Mouse (Mus musculus): ENCODE measurements around the gene Gm4969. TPM values are rescaled to one million over a fixed set of nuclear protein-coding genes. Genes with fewer than 3 reads are reported as not detected.

The Gm4969 gene
- polyA plus RNA-seq (2012; rRNA removed; ENCODE audit: low replicate concordance), result not detected in 2 replicates

GRCm38 (mm10) chr7:19118028-19118771, at the start of gene Gm4969:
Gene Gm4969 (minus strand): TSS chr7:19118368.

GRCm38 (mm10) chr7:19165656-19166423, 47.7 kb upstream of the Gm4969 start, which contains the start of gene Gipr:
Gene Gipr (minus strand): TSS chr7:19166127.

GRCm38 (mm10) chr7:19149626-19150025, 31.5 kb upstream of the Gm4969 start, which contains the start of gene Snrpd2:
Gene Snrpd2 (plus strand): TSS chr7:19149722.

GRCm38 (mm10) chr7:19148875-19149541, 30.8 kb upstream of the Gm4969 start, which contains the start of gene Qpctl:
Gene Qpctl (minus strand): TSS chr7:19149291.

GRCm38 (mm10) chr7:19119631-19120429, 1.7 kb upstream of the Gm4969 start, which contains the start of gene Fbxo46:
Gene Fbxo46 (plus strand): TSS chr7:19119859.

GRCm38 (mm10) chr7:19094471-19094825, 23.7 kb downstream of the Gm4969 start, which contains the start of gene Six5:
Gene Six5 (plus strand): TSS chr7:19094594.

GRCm38 (mm10) chr7:19083701-19084100, 34.5 kb downstream of the Gm4969 start, which contains the start of gene Dmpk:
Gene Dmpk (plus strand): TSS chr7:19083849.

GRCm38 (mm10) chr7:19075723-19076585, 42.2 kb downstream of the Gm4969 start, which contains the start of gene Dmwd:
Gene Dmwd (plus strand): TSS chr7:19076227.

GRCm38 (mm10) chr7:19054047-19054776, 64.0 kb downstream of the Gm4969 start, which contains the start of gene Rsph6a:
Gene Rsph6a (plus strand): TSS chr7:19054690.

Other genes starting within 250 kb of the Gm4969 start
- 35.8 and 92.8 TPM in 2 replicates for gene Pglyrp1, start 247.0 kb downstream of the Gm4969 start, polyA plus RNA-seq (2012; rRNA removed; ENCODE audit: low replicate concordance)
- gene Ccdc61, start 208.0 kb downstream of the Gm4969 start, polyA plus RNA-seq (2012; rRNA removed; ENCODE audit: low replicate concordance), result 16.6 and 33.5 TPM in 2 replicates
- gene Nova2, start 192.5 kb downstream of the Gm4969 start, polyA plus RNA-seq (2012; rRNA removed; ENCODE audit: low replicate concordance), result 1.0 and 1.6 TPM in 2 replicates
- 0.11 TPM in 1 of 2 replicates, not detected in the other for gene Nanos2, start 131.0 kb downstream of the Gm4969 start, polyA plus RNA-seq (2012; rRNA removed; ENCODE audit: low replicate concordance)
- 8.8 and 14.6 TPM in 2 replicates for gene Mypop, start 127.1 kb downstream of the Gm4969 start, polyA plus RNA-seq (2012; rRNA removed; ENCODE audit: low replicate concordance)
- 23.1 and 50.9 TPM in 2 replicates for gene Irf2bp1, start 114.3 kb downstream of the Gm4969 start, polyA plus RNA-seq (2012; rRNA removed; ENCODE audit: low replicate concordance)
- 0.13 and 0.27 TPM in 2 replicates for gene Foxa3, start 94.8 kb downstream of the Gm4969 start, polyA plus RNA-seq (2012; rRNA removed; ENCODE audit: low replicate concordance)
- 71.7 and 98.5 TPM in 2 replicates for gene Sympk, start 94.0 kb downstream of the Gm4969 start, polyA plus RNA-seq (2012; rRNA removed; ENCODE audit: low replicate concordance)
- not detected in 2 replicates for gene Rsph6a, start 63.7 kb downstream of the Gm4969 start, polyA plus RNA-seq (2012; rRNA removed; ENCODE audit: low replicate concordance)
- 64.7 and 84.3 TPM in 2 replicates for gene Dmwd, start 42.1 kb downstream of the Gm4969 start, polyA plus RNA-seq (2012; rRNA removed; ENCODE audit: low replicate concordance)
- 287 and 339 TPM in 2 replicates for gene Dmpk, start 34.5 kb downstream of the Gm4969 start, polyA plus RNA-seq (2012; rRNA removed; ENCODE audit: low replicate concordance)
- gene Six5, start 23.8 kb downstream of the Gm4969 start, polyA plus RNA-seq (2012; rRNA removed; ENCODE audit: low replicate concordance), result 42.9 and 52.4 TPM in 2 replicates
- 9.6 and 18.2 TPM in 2 replicates for gene Fbxo46, start 1.5 kb upstream of the Gm4969 start, polyA plus RNA-seq (2012; rRNA removed; ENCODE audit: low replicate concordance)
- 17.8 and 20.1 TPM in 2 replicates for gene Qpctl, start 30.9 kb upstream of the Gm4969 start, polyA plus RNA-seq (2012; rRNA removed; ENCODE audit: low replicate concordance)
- gene Snrpd2, start 31.4 kb upstream of the Gm4969 start, polyA plus RNA-seq (2012; rRNA removed; ENCODE audit: low replicate concordance), result 11.0 and 13.8 TPM in 2 replicates
- 3.8 and 4.0 TPM in 2 replicates for gene Gipr, start 47.8 kb upstream of the Gm4969 start, polyA plus RNA-seq (2012; rRNA removed; ENCODE audit: low replicate concordance)
- 40.4 and 52.1 TPM in 2 replicates for gene Eml2, start 58.1 kb upstream of the Gm4969 start, polyA plus RNA-seq (2012; rRNA removed; ENCODE audit: low replicate concordance)
- gene Gpr4, start 94.2 kb upstream of the Gm4969 start, polyA plus RNA-seq (2012; rRNA removed; ENCODE audit: low replicate concordance), result 23.4 and 23.5 TPM in 2 replicates
- gene Opa3, start 110.0 kb upstream of the Gm4969 start, polyA plus RNA-seq (2012; rRNA removed; ENCODE audit: low replicate concordance), result 33.0 and 51.8 TPM in 2 replicates
- 142 and 310 TPM in 2 replicates for gene Vasp, start 153.4 kb upstream of the Gm4969 start, polyA plus RNA-seq (2012; rRNA removed; ENCODE audit: low replicate concordance)
- gene Ppm1n, start 161.7 kb upstream of the Gm4969 start, polyA plus RNA-seq (2012; rRNA removed; ENCODE audit: low replicate concordance), result 0.14 and 0.86 TPM in 2 replicates
- gene Rtn2, start 164.3 kb upstream of the Gm4969 start, polyA plus RNA-seq (2012; rRNA removed; ENCODE audit: low replicate concordance), result 32.4 and 736 TPM in 2 replicates
- gene Fosb, start 191.7 kb upstream of the Gm4969 start, polyA plus RNA-seq (2012; rRNA removed; ENCODE audit: low replicate concordance), result 1.2 and 2.0 TPM in 2 replicates
- gene Ercc1, start 226.4 kb upstream of the Gm4969 start, polyA plus RNA-seq (2012; rRNA removed; ENCODE audit: low replicate concordance), result 46.3 and 50.7 TPM in 2 replicates
- 5.5 and 10.6 TPM in 2 replicates for gene Cd3eap, start 241.1 kb upstream of the Gm4969 start, polyA plus RNA-seq (2012; rRNA removed; ENCODE audit: low replicate concordance)
- gene Ppp1r13l, start 241.4 kb upstream of the Gm4969 start, polyA plus RNA-seq (2012; rRNA removed; ENCODE audit: low replicate concordance), result 16.4 and 27.3 TPM in 2 replicates